Mouse (Mus musculus) embryonic facial prominence, embryonic 14.5 days (tissue): ENCODE data around the gene Fam162a. TPM values are rescaled to one million over a fixed set of nuclear protein-coding genes. Genes with fewer than 3 reads are reported as not detected.
A peak's percentile ranks its signal among the peaks of the same experiment; 100 is the strongest.

Source experiments
- ATAC-seq: fragments of 200-750 bp; cut with Nextera tagmentation; 2 replicates; pipeline ENCODE4 v1.8.0; 2017; ENCODE audit warnings: low read depth, moderate number of reproducible peaks, moderate TSS enrichment
- DNase-seq: peaks from one replicate; pipeline ENCODE4 v3.0.0-alpha.2; 2015; ENCODE audit warnings: low spot score
- H3K27ac ChIP-seq: fragments of 300-500 bp; sonication (generic); replicated peaks from 2 replicates; pipeline ENCODE4 v1.5.1; 2014; ENCODE audit warnings: low read depth, mild to moderate bottlenecking, low read length, moderate library complexity
- H3K27me3 ChIP-seq: fragments of 300-500 bp; sonication (generic); replicated peaks from 2 replicates; pipeline ENCODE4 v1.6.1; 2014; ENCODE audit warnings: low read length; ENCODE audit not compliant: control insufficient read depth, insufficient read depth
- H3K36me3 ChIP-seq: fragments of 300-500 bp; sonication (generic); 2 replicates; pipeline ENCODE4 v1.6.1; 2014; ENCODE audit warnings: low read length, mixed read lengths; ENCODE audit not compliant: control insufficient read depth, insufficient read depth
- H3K4me1 ChIP-seq: fragments of 300-500 bp; sonication (generic); 2 replicates; pipeline ENCODE4 v1.6.1; 2014; ENCODE audit warnings: antibody characterized with exemption, low read length; ENCODE audit not compliant: control insufficient read depth, insufficient read depth
- H3K4me2 ChIP-seq: fragments of 300-500 bp; sonication (generic); 2 replicates; pipeline ENCODE4 v1.6.1; 2014; ENCODE audit warnings: low read depth, mild to moderate bottlenecking, low read length, moderate library complexity, mixed read lengths
- H3K4me3 ChIP-seq: fragments of 300-500 bp; sonication (generic); 2 replicates; pipeline ENCODE4 v1.5.1; 2014; ENCODE audit warnings: low read depth, mild to moderate bottlenecking, low read length
- H3K9ac ChIP-seq: fragments of 300-500 bp; sonication (generic); 2 replicates; pipeline ENCODE4 v1.6.1; 2014; ENCODE audit warnings: low read depth, mild to moderate bottlenecking, low read length, moderate library complexity, mixed read lengths
- H3K9me3 ChIP-seq: fragments of 300-500 bp; sonication (generic); 2 replicates; pipeline ENCODE4 v1.6.1; 2016; ENCODE audit warnings: low read length; ENCODE audit not compliant: control insufficient read depth
- WGBS: fragments of 180-500 bp; shearing (Covaris S2); extraction: QIAGEN DNeasy Blood & Tissue Kit; methylation state at CpG from one replicate; pipeline ENCODE4 v1.1.7; 2014; 5-methylcytosine and 5-hydroxymethylcytosine counted together
- polyA plus RNA-seq: library from polyadenylated mRNA; unstranded; fragments of >200 nt; fragmentation: Nextera tagmentation; extraction: Ambion mirVana; gene quantifications from 2 replicates; pipeline ENCODE4 v1.2.1, GENCODE M21; 2014

Gene Fam162a
- polyA plus RNA-seq, 1 experiment from 2014 or later: 432 TPM

GRCm38 (mm10) chr16:36089850-36090616 lies 18.6 kb upstream of the Fam162a start:
- no peak overlapping the region for H3K27ac ChIP-seq

GRCm38 (mm10) chr16:36089065-36089464 lies 17.7 kb upstream of the Fam162a start:
- Histone ChIP-seq H3K27ac (no peak overlapping the region), H3K4me1 (no peaks in the 10 kb centered on the region), H3K36me3 (peaks cover 61% of the 10 kb centered on the region), H3K27me3 (no peaks in the 10 kb centered on the region), H3K4me3 (no peak overlapping the region), H3K9ac (no peak overlapping the region), H3K4me2 (no peak overlapping the region), H3K9me3 (no peaks in the 10 kb centered on the region)
- no peak for DNase-seq
- 76% methylated on average over 7 of the region's 7 CpGs for WGBS
- no peak for ATAC-seq

More at GRCm38 (mm10) chr16:36089850-36090616, 18.6 kb upstream of the Fam162a start:
- Histone ChIP-seq H3K36me3 (peaks cover 54% of the 10 kb centered on the region), H3K4me3 (no peak overlapping the region), H3K9me3 (no peaks in the 10 kb centered on the region), H3K4me1 (no peaks in the 10 kb centered on the region), H3K4me2 (no peak overlapping the region), H3K27me3 (no peaks in the 10 kb centered on the region), H3K9ac (no peak overlapping the region)
- ATAC-seq (no peak), DNase-seq (no peak)
- 81% methylated on average over 8 of the region's 8 CpGs for WGBS

- H3K9me3 ChIP-seq: no peaks in the 10 kb centered on the region
- ATAC-seq: no peak
- DNase-seq: no peak
- no peak overlapping the region for H3K27ac ChIP-seq
- peaks cover 70% of the 10 kb centered on the region for H3K36me3 ChIP-seq
- no peaks in the 10 kb centered on the region for H3K27me3 ChIP-seq
- no peak overlapping the region for H3K4me2 ChIP-seq
- 88% methylated on average over 4 of the region's 4 CpGs for WGBS
- no peak overlapping the region for H3K9ac ChIP-seq
- H3K4me3 ChIP-seq: no peak overlapping the region
- H3K4me1 ChIP-seq: no peaks in the 10 kb centered on the region
Measured at GRCm38 (mm10) chr16:36087846-36088245, 16.5 kb upstream of the Fam162a start.

DNA sequence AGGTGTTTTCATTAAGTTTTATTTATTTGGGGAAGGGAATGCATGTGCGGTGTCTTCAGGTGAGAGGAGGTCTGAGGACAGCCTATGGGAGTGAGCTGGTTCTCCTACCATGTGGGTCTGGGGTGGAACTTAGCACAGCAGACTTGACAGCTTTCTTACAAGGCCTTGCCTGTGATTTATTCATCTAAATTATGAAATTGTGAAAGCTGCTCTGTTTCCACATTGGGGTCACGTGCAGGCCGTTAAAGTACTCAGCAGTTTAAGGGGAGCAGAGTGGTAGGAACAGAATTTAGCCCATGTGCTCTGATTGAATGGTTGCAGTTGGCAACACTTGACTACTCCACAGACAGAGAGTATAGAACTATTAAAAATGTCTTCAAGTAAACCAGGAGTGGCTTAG lies 8.5 kb upstream of the Fam162a start:
- Histone ChIP-seq H3K36me3 (peaks cover 18% of the 10 kb centered on the region), H3K4me2 (no peak overlapping the region), H3K4me3 (no peak overlapping the region), H3K4me1 (no peaks in the 10 kb centered on the region), H3K27ac (no peak overlapping the region), H3K9me3 (no peaks in the 10 kb centered on the region), H3K27me3 (no peaks in the 10 kb centered on the region), H3K9ac (no peak overlapping the region)
- DNase-seq: no peak
- no peak for ATAC-seq
- 94% methylated on average over 3 of the region's 3 CpGs for WGBS

- Histone ChIP-seq H3K27ac (no peak overlapping the region), H3K36me3 (no peaks in the 10 kb centered on the region), H3K4me2 (no peak overlapping the region), H3K4me1 (peaks cover 4% of the 10 kb centered on the region; the same call in 1 of the 2 replicates), H3K27me3 (no peaks in the 10 kb centered on the region), H3K9me3 (no peaks in the 10 kb centered on the region), H3K9ac (no peak overlapping the region), H3K4me3 (no peak overlapping the region)
- ATAC-seq: no peak
- DNase-seq: no peak
- 87% methylated on average over 3 of the region's 3 CpGs for WGBS
Measured at GRCm38 (mm10) chr16:36074772-36075171, 3.4 kb upstream of the Fam162a start.

GRCm38 (mm10) chr16:36072410-36073011 lies 1.1 kb upstream of the Fam162a start:
- ATAC-seq (no peak), DNase-seq (no peak)
- Histone ChIP-seq H3K4me2 (peak overlapping the region; percentile 82), H3K27ac (peak overlapping the region; percentile 100), H3K9me3 (no peaks in the 10 kb centered on the region), H3K9ac (peak overlapping the region; percentile 92), H3K27me3 (no peaks in the 10 kb centered on the region), H3K4me3 (peak overlapping the region; percentile 85), H3K36me3 (peaks cover 11% of the 10 kb centered on the region; the same call in 1 of the 2 replicates), H3K4me1 (peaks cover 11% of the 10 kb centered on the region)
- WGBS: 29% methylated on average over 8 of the region's 8 CpGs

- Histone ChIP-seq H3K36me3 (peaks cover 17% of the 10 kb centered on the region; the same call in 1 of the 2 replicates), H3K4me2 (peak overlapping the region; percentile 82), H3K27me3 (no peaks in the 10 kb centered on the region), H3K9ac (peak overlapping the region; percentile 92), H3K9me3 (no peaks in the 10 kb centered on the region), H3K4me1 (peaks cover 11% of the 10 kb centered on the region), H3K4me3 (peak overlapping the region; percentile 85), H3K27ac (peak overlapping the region; percentile 100)
- DNase-seq (no peak), ATAC-seq (no peak)
- 0% methylated on average over 12 of the region's 16 CpGs for WGBS
Measured at GRCm38 (mm10) chr16:36071071-36071449, 334 bp downstream of the Fam162a start.

DNA sequence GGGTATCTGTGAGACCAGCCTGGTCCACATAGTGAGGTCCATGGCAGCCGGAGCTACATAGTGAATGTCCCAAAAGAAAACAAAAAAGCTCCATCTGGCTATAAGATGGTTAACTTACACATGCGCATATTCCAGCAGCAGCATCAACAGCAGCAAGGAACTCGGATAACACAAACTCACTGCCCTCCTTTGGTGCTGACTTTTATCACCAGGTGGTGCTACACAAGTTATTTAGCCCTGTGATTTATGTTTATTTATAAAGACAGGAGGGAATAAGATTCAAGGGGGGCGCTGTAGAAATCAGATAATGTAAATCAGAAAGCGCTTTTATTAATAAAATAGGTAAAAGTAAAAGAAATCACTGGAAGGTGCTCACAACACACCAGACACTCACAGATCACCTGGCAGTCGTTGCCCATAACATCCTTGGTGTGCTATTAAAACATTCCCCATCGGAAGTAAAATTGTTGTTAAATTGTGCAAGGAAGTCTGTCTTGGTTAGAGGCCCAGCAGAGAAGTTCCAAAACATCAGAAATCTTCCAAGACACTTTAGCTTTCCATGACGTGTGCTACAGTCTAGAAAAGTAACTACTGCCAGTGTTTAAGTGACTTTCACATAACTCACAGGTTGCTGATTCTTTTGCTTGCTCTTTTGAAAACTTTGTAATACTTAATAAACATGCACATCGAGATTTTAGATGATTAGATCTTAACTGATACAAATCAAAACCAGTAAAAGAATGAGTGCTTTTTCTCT lies 1.4 kb downstream of the Fam162a start:
- ATAC-seq: no peak
- peak overlapping the region; percentile 85 for H3K4me3 ChIP-seq
- DNase-seq: peak; percentile 33
- H3K4me1 ChIP-seq: peaks cover 11% of the 10 kb centered on the region
- no peaks in the 10 kb centered on the region for H3K9me3 ChIP-seq
- H3K4me2 ChIP-seq: peak overlapping the region; percentile 82
- H3K9ac ChIP-seq: peak overlapping the region; percentile 92
- H3K27me3 ChIP-seq: no peaks in the 10 kb centered on the region
- 29% methylated on average over 9 of the region's 9 CpGs for WGBS
- no peak overlapping the region for H3K27ac ChIP-seq
- H3K36me3 ChIP-seq: peaks cover 17% of the 10 kb centered on the region; the same call in 1 of the 2 replicates
